Mouse (Mus musculus) liver, adult 2 months (tissue): Measurements from ENCODE around the gene Hykk.

ENCODE experiments used
- CTCF ChIP-seq: fragments of 200-500 bp; IDR thresholded peaks from 2 replicates; pipeline ENCODE4 v1.5.1; 2011; ENCODE audit warnings: low read depth, low read length, control low read depth
- POLR2A ChIP-seq: fragments of 200-500 bp; IDR thresholded peaks from 2 replicates; pipeline ENCODE4 v1.6.1; 2011; ENCODE audit warnings: low read length, control low read depth; ENCODE audit not compliant: insufficient read depth; ENCODE audit errors: extremely low read depth

GRCm38 (mm10) chr9:54897097-54897496 is 20.0 kb upstream of the Hykk start:
- no peak for TF ChIP-seq POLR2A
- TF ChIP-seq CTCF, result peak; percentile 31
